Mouse (Mus musculus) liver, embryonic 11.5 days (tissue): ENCODE measurements around the gene Olfr1336. TPM values are rescaled to one million over a fixed set of nuclear protein-coding genes. Genes with fewer than 3 reads are reported as not detected.
"Not testable (repeated sequence)": the region's sequence is repeated elsewhere in the genome, so short reads cannot be mapped to it uniquely, and the experiment has no call there.

ENCODE experiments used
- ATAC-seq: fragments of 200-750 bp; cut with Nextera tagmentation; replicated peaks from 2 replicates; pipeline ENCODE4 v1.8.0; 2017; ENCODE audit warnings: moderate number of reproducible peaks, mild to moderate bottlenecking, moderate TSS enrichment, moderate library complexity; ENCODE audit not compliant: low FRiP score
- DNase-seq: peaks from one replicate; pipeline ENCODE4 v3.0.0-alpha.2; 2017; ENCODE audit warnings: low spot score
- H3K27ac ChIP-seq: fragments of 300-500 bp; sonication (generic); 2 replicates; pipeline ENCODE4 v1.5.1; 2014; ENCODE audit warnings: mild to moderate bottlenecking, low read depth, low read length, control low read depth
- H3K27me3 ChIP-seq: fragments of 300-500 bp; sonication (generic); replicated peaks from 2 replicates; pipeline ENCODE4 v1.6.1; 2014; ENCODE audit warnings: low read length, mixed read lengths; ENCODE audit not compliant: control insufficient read depth, insufficient read depth
- H3K36me3 ChIP-seq: fragments of 300-500 bp; sonication (generic); 2 replicates; pipeline ENCODE4 v1.6.1; 2014; ENCODE audit warnings: mild to moderate bottlenecking, low read length, moderate library complexity, mixed read lengths; ENCODE audit not compliant: control insufficient read depth, insufficient read depth
- H3K4me1 ChIP-seq: fragments of 300-500 bp; sonication (generic); replicated peaks from 2 replicates; pipeline ENCODE4 v1.6.1; 2014; ENCODE audit warnings: low read length, mixed read lengths; ENCODE audit not compliant: control insufficient read depth, insufficient read depth
- H3K4me2 ChIP-seq: fragments of 300-500 bp; sonication (generic); 2 replicates; pipeline ENCODE4 v1.6.1; 2014; ENCODE audit warnings: mild to moderate bottlenecking, control low read depth, moderate library complexity
- H3K4me3 ChIP-seq: fragments of 300-500 bp; sonication (generic); 2 replicates; pipeline ENCODE4 v1.5.1; 2014; ENCODE audit warnings: low read depth, low read length, control low read depth
- H3K9ac ChIP-seq: fragments of 300-500 bp; sonication (generic); 2 replicates; pipeline ENCODE4 v1.6.1; 2014; ENCODE audit warnings: low read depth, low read length, control low read depth
- H3K9me3 ChIP-seq: fragments of 300-500 bp; sonication (generic); 2 replicates; pipeline ENCODE4 v1.6.1; 2016; ENCODE audit warnings: low read length, inconsistent platforms, mixed read lengths; ENCODE audit not compliant: control insufficient read depth
- WGBS: fragments of 180-500 bp; shearing (Covaris S2); extraction: QIAGEN DNeasy Blood & Tissue Kit; methylation state at CpG from one replicate; pipeline ENCODE4 v1.1.7; 2014; 5-methylcytosine and 5-hydroxymethylcytosine counted together
- polyA plus RNA-seq: library from polyadenylated mRNA; unstranded; fragments of >200 nt; fragmentation: Nextera tagmentation; extraction: Ambion mirVana; gene quantifications from 2 replicates; pipeline ENCODE4 v1.2.1, GENCODE M21; 2014

Gene Olfr1336
- polyA plus RNA-seq, 1 experiment from 2014 or later, result not detected

GRCm38 (mm10) chr7:6447771-6448170 lies 8.2 kb upstream of the Olfr1336 start:
- ATAC-seq (no peak), DNase-seq (no peak)

GRCm38 (mm10) chr7:6456399-6456798 lies 431 bp downstream of the Olfr1336 start:
- no peak overlapping the region for H3K27ac ChIP-seq
- H3K9me3 ChIP-seq, result no peaks in the 10 kb centered on the region; the same call in none of the 2 replicates
- ATAC-seq (no peak), DNase-seq (no peak)
- no peaks in the 10 kb centered on the region for H3K4me1 ChIP-seq
- H3K9ac ChIP-seq, result no peak overlapping the region
- no peaks in the 10 kb centered on the region for H3K27me3 ChIP-seq
- H3K36me3 ChIP-seq, result no peaks in the 10 kb centered on the region
- H3K4me3 ChIP-seq, result no peak overlapping the region
- no peak overlapping the region for H3K4me2 ChIP-seq
- WGBS, result 51% methylated on average over 3 of the region's 3 CpGs

More at GRCm38 (mm10) chr7:6447771-6448170, 8.2 kb upstream of the Olfr1336 start:
- Histone ChIP-seq H3K9me3 (peaks cover 2% of the 10 kb centered on the region; the same call in 1 of the 2 replicates), H3K27ac (no peak overlapping the region), H3K9ac (no peak overlapping the region), H3K27me3 (no peaks in the 10 kb centered on the region), H3K4me3 (no peak overlapping the region), H3K36me3 (no peaks in the 10 kb centered on the region), H3K4me1 (no peaks in the 10 kb centered on the region), H3K4me2 (no peak overlapping the region)
- 49% methylated on average over 5 of the region's 5 CpGs for WGBS

GRCm38 (mm10) chr7:6466951-6467350 lies 11.0 kb downstream of the Olfr1336 start, which contains the start of gene Olfr1346:
Gene Olfr1346, plus strand, starts transcription at chr7:6467101.
- no peaks in the 10 kb centered on the region for H3K9me3 ChIP-seq

GRCm38 (mm10) chr7:6477633-6478032 lies 21.7 kb downstream of the Olfr1336 start:
- ATAC-seq, H3K9ac ChIP-seq, DNase-seq, H3K4me1 ChIP-seq, H3K36me3 ChIP-seq, H3K27ac ChIP-seq, H3K4me2 ChIP-seq, H3K27me3 ChIP-seq, H3K4me3 ChIP-seq, H3K9me3 ChIP-seq: not testable (repeated sequence)
- 63% methylated on average over 2 of the region's 2 CpGs for WGBS

More at GRCm38 (mm10) chr7:6466951-6467350, 11.0 kb downstream of the Olfr1336 start, which contains the start of gene Olfr1346:
- Histone ChIP-seq H3K9ac (no peak within 1 kb of the TSS), H3K4me2 (no peak within 1 kb of the TSS), H3K4me3 (no peak within 1 kb of the TSS), H3K27ac (no peak within 1 kb of the TSS), H3K27me3 (no peaks in the 10 kb centered on the region), H3K36me3 (no peaks in the 10 kb centered on the region), H3K4me1 (no peaks in the 10 kb centered on the region)
- DNase-seq (no peak), ATAC-seq (no peak)

- no peaks in the 10 kb centered on the region for H3K4me1 ChIP-seq
- H3K9me3 ChIP-seq, result peaks cover 3% of the 10 kb centered on the region; the same call in 1 of the 2 replicates
- DNase-seq, result no peak
- no peak within 1 kb of the TSS for H3K4me3 ChIP-seq
- no peak within 1 kb of the TSS for H3K27ac ChIP-seq
- no peak within 1 kb of the TSS for H3K4me2 ChIP-seq
- no peaks in the 10 kb centered on the region for H3K36me3 ChIP-seq
- no peaks in the 10 kb centered on the region for H3K27me3 ChIP-seq
- ATAC-seq, result no peak
- WGBS, result 26% methylated on average over 2 of the region's 2 CpGs
- no peak within 1 kb of the TSS for H3K9ac ChIP-seq
Observed at GRCm38 (mm10) chr7:6486841-6487240, 30.9 kb downstream of the Olfr1336 start, which contains the start of gene Olfr5. Gene Olfr5, minus strand, starts transcription at chr7:6486941.

GRCm38 (mm10) chr7:6499655-6500054 lies 43.7 kb downstream of the Olfr1336 start, which contains the start of gene Olfr1347:
Gene Olfr1347, minus strand, starts transcription at chr7:6499755.
- no peak for DNase-seq
- Histone ChIP-seq H3K9ac (no peak within 1 kb of the TSS), H3K27me3 (no peaks in the 10 kb centered on the region), H3K36me3 (no peaks in the 10 kb centered on the region), H3K9me3 (0 out of 2 replicates have a peak, but pooled peaks cover 4% of the 10 kb centered on the region), H3K4me2 (no peak within 1 kb of the TSS), H3K4me3 (no peak within 1 kb of the TSS), H3K27ac (no peak within 1 kb of the TSS), H3K4me1 (no peaks in the 10 kb centered on the region)
- WGBS, result 29% methylated on average over 1 of the region's 1 CpGs
- no peak for ATAC-seq

- DNase-seq (no peak), ATAC-seq (no peak)
- Histone ChIP-seq H3K36me3 (no peaks in the 10 kb centered on the region), H3K4me1 (no peaks in the 10 kb centered on the region), H3K9ac (no peak within 1 kb of the TSS), H3K4me3 (no peak within 1 kb of the TSS), H3K9me3 (no peaks in the 10 kb centered on the region), H3K27ac (no peak within 1 kb of the TSS), H3K27me3 (no peaks in the 10 kb centered on the region), H3K4me2 (no peak within 1 kb of the TSS)
- 88% methylated on average over 1 of the region's 1 CpGs for WGBS
Observed at GRCm38 (mm10) chr7:6508648-6509047, 52.7 kb downstream of the Olfr1336 start, which contains the start of gene Olfr1348. Gene Olfr1348, minus strand, starts transcription at chr7:6508748.

Other genes with a start within 250 kb of the Olfr1336 start
- not detected in 2 replicates for gene Zscan5b, start 233.9 kb upstream of the Olfr1336 start, polyA plus RNA-seq
- not detected in 2 replicates for gene Epp13, start 203.5 kb upstream of the Olfr1336 start, polyA plus RNA-seq
- 9.9 and 10.3 TPM in 2 replicates for gene Zfp667, start 169.6 kb upstream of the Olfr1336 start, polyA plus RNA-seq
- gene Zfp583, start 124.9 kb upstream of the Olfr1336 start, polyA plus RNA-seq, result 3.8 and 4.6 TPM in 2 replicates
- gene Gm3854, start 112.4 kb upstream of the Olfr1336 start, polyA plus RNA-seq, result 1.3 and 1.5 TPM in 2 replicates
- gene Zfp78, start 92.9 kb upstream of the Olfr1336 start, polyA plus RNA-seq, result 1.3 and 2.1 TPM in 2 replicates
- gene Zfp28, start 72.9 kb upstream of the Olfr1336 start, polyA plus RNA-seq, result 4.7 and 5.8 TPM in 2 replicates
- gene Smim17, start 57.5 kb upstream of the Olfr1336 start, polyA plus RNA-seq, result 0.27 TPM in 1 of 2 replicates, not detected in the other
- gene Gm20715, start 45.9 kb upstream of the Olfr1336 start, polyA plus RNA-seq, result not detected in 2 replicates
- gene Olfr1344, start 17.5 kb upstream of the Olfr1336 start, polyA plus RNA-seq, result 0.08 TPM in 1 of 2 replicates, not detected in the other
- gene Olfr1346, start 10.9 kb downstream of the Olfr1336 start, polyA plus RNA-seq, result not detected in 2 replicates
- not detected in 2 replicates for gene Olfr5, start 30.8 kb downstream of the Olfr1336 start, polyA plus RNA-seq
- not detected in 2 replicates for gene Olfr1347, start 43.6 kb downstream of the Olfr1336 start, polyA plus RNA-seq
- not detected in 2 replicates for gene Olfr1348, start 52.6 kb downstream of the Olfr1336 start, polyA plus RNA-seq
- not detected in 2 replicates for gene Olfr1349, start 66.8 kb downstream of the Olfr1336 start, polyA plus RNA-seq
- gene Olfr1350, start 108.7 kb downstream of the Olfr1336 start, polyA plus RNA-seq, result not detected in 2 replicates
- 6.8 and 8.3 TPM in 2 replicates for gene Zim1, start 240.3 kb downstream of the Olfr1336 start, polyA plus RNA-seq